ENCODE assay signal across 8 mouse cellular contexts in the genomic region with DNA sequence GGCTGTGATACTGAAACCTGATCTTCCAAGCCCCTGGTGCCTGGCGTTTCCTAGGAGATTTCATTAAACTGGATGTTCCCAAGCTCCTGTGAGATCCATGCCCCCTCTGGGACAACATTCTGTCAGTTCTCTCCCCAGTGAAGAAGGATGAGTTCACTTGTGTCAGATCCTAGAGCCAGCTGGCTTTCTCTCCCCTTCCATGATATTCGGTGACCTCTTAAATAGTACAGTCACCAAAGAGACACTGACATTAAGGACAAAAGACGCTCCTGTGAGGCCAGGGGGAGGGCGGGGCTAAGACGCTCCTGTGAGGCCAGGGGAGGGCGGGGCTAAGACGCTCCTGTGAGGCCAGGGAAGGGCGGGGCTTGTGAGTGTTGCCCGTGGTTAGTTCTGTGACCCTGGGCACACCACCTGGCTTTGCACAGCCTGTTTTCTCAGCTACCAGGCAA. TPM values are rescaled to one million over a fixed set of nuclear protein-coding genes. Genes with fewer than 3 reads are reported as not detected.
DNase-seq lines count a peak whose midpoint lies in the region; ATAC-seq lines count a peak whose summit lies in the region.

No protein-coding gene starts in this region.

- H3K27ac ChIP-seq in kidney, embryonic 15.5 days, result no peak overlapping the region

- peak; percentile 69 for ATAC-seq in kidney, embryonic 15.5 days (replicated peaks; ENCODE audit: low FRiP score)

- peak; percentile 55 to 70 for DNase-seq in cerebellum, postnatal 10 days
- DNase-seq in cerebellum, adult 9-11 months, result no peak
- DNase-seq in adrenal gland, postnatal 25 days, result peak; percentile 60
- peak; percentile 72 for DNase-seq in forelimb bud, embryonic 11.5 days (ENCODE audit: low read depth, low spot score)
- DNase-seq in lung, postnatal 36 days, result peak; percentile 89
- DNase-seq in spleen, postnatal 10 days (ENCODE audit: low spot score in 2 of 2), result peak; percentile 40 to 87
- no peak for DNase-seq in layer of hippocampus, adult 9-11 months

- peaks cover 20% of the 10 kb centered on the region for H3K27me3 ChIP-seq in kidney, embryonic 15.5 days

- no peaks in the 10 kb centered on the region for H3K36me3 ChIP-seq in kidney, embryonic 15.5 days

- under 1% methylated on average over 9 of the region's 9 CpGs for WGBS in kidney, embryonic 15.5 days

- H3K9me3 ChIP-seq in kidney, embryonic 15.5 days (replicated peaks), result no peaks in the 10 kb centered on the region

- H3K4me3 ChIP-seq in kidney, embryonic 15.5 days (replicated peaks), result peak overlapping the region; percentile 21

- H3K4me1 ChIP-seq in kidney, embryonic 15.5 days, result peaks cover 34% of the 10 kb centered on the region

- H3K4me2 ChIP-seq in kidney, embryonic 15.5 days, result peak overlapping the region; percentile 55

- no peak overlapping the region for H3K9ac ChIP-seq in kidney, embryonic 15.5 days

RNA-seq across cellular contexts. Expression of gene Dupd1, which starts 31.7 kb away (rescaled TPM):
- total RNA-seq in adrenal gland, postnatal 25 days (2021), result 0.76 TPM in 1 of 2 replicates, not detected in the other
- 0.14 TPM in 1 of 2 replicates, not detected in the other for polyA plus RNA-seq in kidney, embryonic 15.5 days (2015; fragmentation: Nextera tagmentation; extraction: Ambion mirVana)

Comparison
In these comparisons a context has a peak if more than half of its experiments do, and no peak if none do; other contexts are left out.
1. DNase-seq: peak in cerebellum, postnatal 10 days (2 of 2), adrenal gland, postnatal 25 days (single experiment), forelimb bud, embryonic 11.5 days (single experiment), lung, postnatal 36 days (single experiment) and spleen, postnatal 10 days (2 of 2); none in cerebellum, adult 9-11 months (single experiment) and layer of hippocampus, adult 9-11 months (single experiment).